ENCODE assay signal across 8 mouse cellular contexts in the genomic region with DNA sequence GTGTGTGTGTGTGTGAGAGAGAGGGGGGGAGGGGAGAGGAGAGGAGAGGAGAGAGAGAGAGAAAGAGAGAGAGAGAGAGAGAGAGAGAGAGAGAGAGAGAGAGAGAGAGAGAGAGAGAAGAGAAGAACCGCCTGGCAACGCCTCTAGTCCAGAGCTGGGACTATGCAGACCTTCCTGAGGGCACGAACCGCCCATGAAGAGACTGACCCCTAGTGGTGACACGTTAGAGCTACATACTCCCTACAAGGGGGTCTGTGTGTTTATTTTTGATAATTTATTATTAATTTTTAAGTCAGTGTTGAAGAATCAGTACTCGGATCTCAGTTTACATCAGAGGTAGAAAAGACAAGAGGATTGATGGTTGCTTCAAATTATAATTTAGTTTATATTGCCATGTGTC.
DNase-seq lines count a peak whose midpoint lies in the region; ATAC-seq and TF ChIP-seq lines count a peak whose summit lies in the region.

No protein-coding gene starts in this region.

- 11% methylated on average over 6 of the region's 6 CpGs for WGBS in thymus, adult 2 months
- 6% methylated on average over 6 of the region's 6 CpGs for WGBS in embryonic facial prominence, embryonic 14.5 days
- WGBS in intestine, embryonic 14.5 days: 9% methylated on average over 6 of the region's 6 CpGs
- 8% methylated on average over 6 of the region's 6 CpGs for WGBS in lung, embryonic 16.5 days

- ATAC-seq in embryonic facial prominence, embryonic 14.5 days (ENCODE audit: low read depth): peak; percentile 79; the same call in 1 of the 2 replicates
- peak; percentile 68; the same call in 1 of the 2 replicates for ATAC-seq in intestine, embryonic 14.5 days (replicated peaks; ENCODE audit: low FRiP score, low TSS enrichment, low read depth)
- peak; percentile 76; the same call in 1 of the 2 replicates for ATAC-seq in lung, embryonic 16.5 days (ENCODE audit: low read depth)

- no peaks in the 10 kb centered on the region for H3K4me1 ChIP-seq in thymus, adult 2 months (replicated peaks; ENCODE audit: control insufficient read depth, insufficient read depth, low read length)
- H3K4me1 ChIP-seq in bone marrow macrophage, adult 2 months (ENCODE audit: control insufficient read depth, insufficient read depth, low read length): no peaks in the 10 kb centered on the region
- no peaks in the 10 kb centered on the region for H3K4me1 ChIP-seq in embryonic facial prominence, embryonic 14.5 days (ENCODE audit: control insufficient read depth, insufficient read depth, low read length)
- H3K4me1 ChIP-seq in intestine, embryonic 14.5 days (replicated peaks; ENCODE audit: control insufficient read depth, insufficient read depth, low read length): no peaks in the 10 kb centered on the region
- peaks cover 2% of the 10 kb centered on the region; the same call in 1 of the 2 replicates for H3K4me1 ChIP-seq in lung, embryonic 16.5 days (replicated peaks; ENCODE audit: control insufficient read depth, insufficient read depth, low read length)

- no peaks in the 10 kb centered on the region for H3K27me3 ChIP-seq in thymus, adult 2 months (ENCODE audit: control insufficient read depth, insufficient read depth, low read length)
- no peaks in the 10 kb centered on the region for H3K27me3 ChIP-seq in embryonic facial prominence, embryonic 14.5 days (replicated peaks; ENCODE audit: control insufficient read depth, insufficient read depth, low read length)
- no peaks in the 10 kb centered on the region for H3K27me3 ChIP-seq in intestine, embryonic 14.5 days (replicated peaks; ENCODE audit: control insufficient read depth, insufficient read depth, low read length)
- H3K27me3 ChIP-seq in lung, embryonic 16.5 days (ENCODE audit: control insufficient read depth, insufficient read depth, low read depth, low read length): no peaks in the 10 kb centered on the region

- no peak overlapping the region for H3K4me2 ChIP-seq in embryonic facial prominence, embryonic 14.5 days (ENCODE audit: low read depth, low read length)
- H3K4me2 ChIP-seq in intestine, embryonic 14.5 days (ENCODE audit: low read length): no peak overlapping the region
- no peak overlapping the region for H3K4me2 ChIP-seq in lung, embryonic 16.5 days (ENCODE audit: low read depth, low read length)

- no peak overlapping the region for H3K27ac ChIP-seq in thymus, adult 2 months (ENCODE audit: control insufficient read depth, insufficient read depth, low read length)
- no peak overlapping the region for H3K27ac ChIP-seq in bone marrow macrophage, adult 2 months (ENCODE audit: insufficient read depth, low read depth, low read length)
- no peak overlapping the region for H3K27ac ChIP-seq in embryonic facial prominence, embryonic 14.5 days (replicated peaks; ENCODE audit: low read depth, low read length)
- H3K27ac ChIP-seq in intestine, embryonic 14.5 days (ENCODE audit: low read depth): no peak overlapping the region
- no peak overlapping the region for H3K27ac ChIP-seq in lung, embryonic 16.5 days (ENCODE audit: low read length)

- DNase-seq in thymus, adult 2 months: peak; percentile 37
- no peak for DNase-seq in thymus, adult 18-20 months
- DNase-seq in embryonic facial prominence, embryonic 14.5 days (ENCODE audit: low spot score): peak; percentile 85
- no peak for DNase-seq in intestine, embryonic 14.5 days (ENCODE audit: low spot score)
- peak; percentile 80 for DNase-seq in retina, postnatal 1 day
- no peak for DNase-seq in right cerebral cortex, postnatal 25 days

- no peak overlapping the region for H3K4me3 ChIP-seq in thymus, adult 2 months (ENCODE audit: control insufficient read depth, insufficient read depth, low read length)
- H3K4me3 ChIP-seq in bone marrow macrophage, adult 2 months (ENCODE audit: insufficient read depth, low read length): no peak overlapping the region
- no peak overlapping the region for H3K4me3 ChIP-seq in embryonic facial prominence, embryonic 14.5 days (ENCODE audit: low read depth, low read length)
- no peak overlapping the region for H3K4me3 ChIP-seq in intestine, embryonic 14.5 days (ENCODE audit: low read depth, low read length)
- no peak overlapping the region for H3K4me3 ChIP-seq in lung, embryonic 16.5 days (ENCODE audit: low read length)

- H3K9ac ChIP-seq in embryonic facial prominence, embryonic 14.5 days (ENCODE audit: low read depth, low read length): no peak overlapping the region
- no peak overlapping the region for H3K9ac ChIP-seq in intestine, embryonic 14.5 days (ENCODE audit: low read length)
- no peak overlapping the region for H3K9ac ChIP-seq in lung, embryonic 16.5 days (ENCODE audit: low read length)

- TF ChIP-seq CTCF in thymus, adult 2 months (IDR thresholded peaks at IDR 0.05; ENCODE audit: borderline replicate concordance, control insufficient read depth, extremely low read depth, insufficient read depth, low read length, poor library complexity): peak; percentile 45; the same call in 1 of the 2 replicates
- TF ChIP-seq CTCF in bone marrow macrophage, adult 2 months (IDR thresholded peaks at IDR 0.05; ENCODE audit: low read depth, low read length): peak; percentile 85

- TF ChIP-seq POLR2A in thymus, adult 2 months (IDR thresholded peaks at IDR 0.05; ENCODE audit: control insufficient read depth, extremely low read depth, insufficient read depth, low read length, poor library complexity): no peak
- no peak for TF ChIP-seq POLR2A in bone marrow macrophage, adult 2 months (IDR thresholded peaks at IDR 0.05; ENCODE audit: borderline replicate concordance, low read depth, low read length)

- H3K9me3 ChIP-seq in embryonic facial prominence, embryonic 14.5 days (ENCODE audit: control insufficient read depth, low read length): peaks cover 6% of the 10 kb centered on the region
- H3K9me3 ChIP-seq in intestine, embryonic 14.5 days (ENCODE audit: control insufficient read depth, low read length): peaks cover 3% of the 10 kb centered on the region; the same call in 1 of the 2 replicates
- peaks cover 2% of the 10 kb centered on the region; the same call in 1 of the 2 replicates for H3K9me3 ChIP-seq in lung, embryonic 16.5 days (ENCODE audit: control insufficient read depth, low read length)

- no peaks in the 10 kb centered on the region for H3K36me3 ChIP-seq in thymus, adult 2 months (ENCODE audit: control insufficient read depth, insufficient read depth, low read length)
- peaks cover 32% of the 10 kb centered on the region for H3K36me3 ChIP-seq in embryonic facial prominence, embryonic 14.5 days (ENCODE audit: control insufficient read depth, insufficient read depth, low read length)
- H3K36me3 ChIP-seq in intestine, embryonic 14.5 days (ENCODE audit: control insufficient read depth, insufficient read depth, low read length): peaks cover 26% of the 10 kb centered on the region
- peaks cover 17% of the 10 kb centered on the region for H3K36me3 ChIP-seq in lung, embryonic 16.5 days (ENCODE audit: control insufficient read depth, insufficient read depth, low read length)

Comparison
In these comparisons a context has a peak if more than half of its experiments do, and no peak if none do; other contexts are left out.
1. DNase-seq: peak in thymus, adult 2 months (single experiment), embryonic facial prominence, embryonic 14.5 days (single experiment) and retina, postnatal 1 day (single experiment); none in thymus, adult 18-20 months (0 of 2), intestine, embryonic 14.5 days (single experiment) and right cerebral cortex, postnatal 25 days (single experiment).
2. Peak in every context shown above with its lines, with median percentiles within 50 percentile points of each other: ATAC-seq.